Comparison of ENCODE assay signal across 25 mouse cellular contexts in the genomic region with DNA sequence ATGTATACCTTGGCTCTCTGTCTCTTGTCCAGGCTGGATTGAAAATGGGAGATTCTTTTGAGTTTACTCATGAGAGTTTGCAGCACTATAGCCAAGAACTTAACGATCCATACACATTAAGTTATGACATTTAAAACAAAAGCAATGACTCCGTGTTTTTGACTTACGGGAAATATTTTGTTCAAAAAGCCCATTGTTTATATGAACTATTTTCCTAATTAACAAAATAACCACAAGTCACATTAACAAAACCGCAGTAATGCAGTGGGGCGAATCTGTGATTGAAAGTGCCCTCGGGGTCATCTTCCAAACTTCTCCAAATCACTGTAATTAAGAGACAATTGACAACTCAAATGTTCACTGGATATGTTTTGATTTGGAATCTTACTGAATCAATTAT.
"Had no signal": no experiment of that assay in that cellular context is flagged by ENCODE, and none has a peak within 500 bp of the region (broad histone marks: within the 10 kb centered on the region; RNA-seq: fewer than 3 reads in every experiment).

No protein-coding gene starts in this region.

- DNase-seq: left cerebral cortex, postnatal 4 days; liver; liver, embryonic 13.5 days; liver, postnatal 0 days; lung, adult 18-20 months; lung, embryonic 14.5 days; lung, postnatal 10 days; lung, postnatal 14 days; lung, postnatal 36 days; lung, postnatal 4 days; midbrain, embryonic 14.5 days had no signal

- H3K4me3 ChIP-seq: left cerebral cortex, adult 2 months; limb, embryonic 10.5 days; limb, embryonic 12.5 days; limb, embryonic 13.5 days; limb, embryonic 15.5 days; liver, embryonic 12.5 days; liver, embryonic 13.5 days; liver, embryonic 15.5 days; lung, embryonic 15.5 days; megakaryocyte, embryonic 14.5 days; midbrain, embryonic 10.5 days; midbrain, embryonic 12.5 days; midbrain, embryonic 13.5 days; midbrain, embryonic 15.5 days; myocyte had no signal

- H3K4me1 ChIP-seq: limb, embryonic 10.5 days; limb, embryonic 12.5 days; limb, embryonic 13.5 days; limb, embryonic 15.5 days; liver, embryonic 12.5 days; liver, embryonic 13.5 days; liver, embryonic 15.5 days; lung, embryonic 15.5 days; megakaryocyte, embryonic 14.5 days; midbrain, embryonic 10.5 days; midbrain, embryonic 12.5 days; midbrain, embryonic 13.5 days; midbrain, embryonic 15.5 days had no signal
